14 mouse cellular contexts compared by ENCODE assay signal in the genomic region with DNA sequence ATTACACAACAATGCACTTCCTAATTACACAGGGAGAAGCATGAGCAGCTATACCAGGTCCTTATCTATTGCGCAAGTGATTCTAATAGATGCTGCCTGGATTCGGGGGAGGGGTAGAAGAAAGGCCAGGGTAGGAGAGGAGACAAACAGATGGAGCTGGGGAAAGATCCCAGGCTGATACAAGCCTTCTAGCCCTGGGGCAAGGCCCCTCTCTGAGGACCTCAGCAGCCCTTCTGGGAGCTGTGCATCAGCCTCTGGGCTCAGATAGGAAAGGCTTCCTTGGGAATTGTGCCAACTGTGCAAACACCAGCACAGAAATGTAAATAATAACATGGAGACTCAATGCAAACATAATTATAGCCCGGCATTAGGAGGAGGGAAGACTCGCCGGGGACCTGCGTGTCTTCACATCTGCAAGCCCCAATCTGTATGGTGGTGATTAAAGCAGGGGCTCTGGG.
DNase-seq lines count a peak whose midpoint lies in the region; ATAC-seq and TF ChIP-seq lines count a peak whose summit lies in the region.
"Had no signal": no experiment of that assay in that cellular context is flagged by ENCODE, and none has a peak within 500 bp of the region (broad histone marks: within the 10 kb centered on the region; RNA-seq: fewer than 3 reads in every experiment).

No protein-coding gene starts in this region.

- no peak overlapping the region for H3K9ac ChIP-seq in intestine, embryonic 15.5 days
- H3K9ac ChIP-seq in intestine, postnatal 0 days (ENCODE audit: low read depth, low read length) = no peak overlapping the region
- H3K9ac ChIP-seq in midbrain, embryonic 14.5 days (replicated peaks; ENCODE audit: low read length) = no peak overlapping the region
- H3K9ac ChIP-seq: embryonic facial prominence, embryonic 15.5 days; heart, embryonic 13.5 days had no signal

- no peaks in the 10 kb centered on the region for H3K27me3 ChIP-seq in intestine, embryonic 15.5 days (replicated peaks)
- H3K27me3 ChIP-seq in intestine, postnatal 0 days (replicated peaks; ENCODE audit: control insufficient read depth, insufficient read depth, low read length) = no peaks in the 10 kb centered on the region
- H3K27me3 ChIP-seq in hindbrain, embryonic 10.5 days (ENCODE audit: insufficient read depth, poor library complexity, severe bottlenecking) = no peaks in the 10 kb centered on the region
- H3K27me3 ChIP-seq in midbrain, embryonic 14.5 days (ENCODE audit: control insufficient read depth, insufficient read depth, low read length) = no peaks in the 10 kb centered on the region
- H3K27me3 ChIP-seq: embryonic facial prominence, embryonic 15.5 days; heart, embryonic 13.5 days had no signal

- no peak overlapping the region for H3K4me2 ChIP-seq in intestine, embryonic 15.5 days (replicated peaks)
- no peak overlapping the region for H3K4me2 ChIP-seq in intestine, postnatal 0 days (replicated peaks; ENCODE audit: low read depth)
- H3K4me2 ChIP-seq in midbrain, embryonic 14.5 days (ENCODE audit: low read length) = no peak overlapping the region
- H3K4me2 ChIP-seq: embryonic facial prominence, embryonic 15.5 days; heart, embryonic 13.5 days; liver, embryonic 11.5 days had no signal

- ATAC-seq in intestine, embryonic 15.5 days = peak; percentile 71
- ATAC-seq in intestine, postnatal 0 days = no peak
- ATAC-seq in midbrain, embryonic 14.5 days (ENCODE audit: low FRiP score, low TSS enrichment) = peak; percentile 55; the same call in 1 of the 2 replicates

- WGBS in intestine, embryonic 15.5 days = 30% methylated on average over 6 of the region's 6 CpGs
- WGBS in intestine, postnatal 0 days = 18% methylated on average over 6 of the region's 6 CpGs
- 48% methylated on average over 6 of the region's 6 CpGs for WGBS in hindbrain, embryonic 10.5 days
- WGBS in midbrain, embryonic 14.5 days = 42% methylated on average over 6 of the region's 6 CpGs

- H3K4me1 ChIP-seq in intestine, embryonic 15.5 days (replicated peaks) = peaks cover 7% of the 10 kb centered on the region
- H3K4me1 ChIP-seq in intestine, postnatal 0 days (replicated peaks; ENCODE audit: control insufficient read depth, insufficient read depth, low read length) = no peaks in the 10 kb centered on the region
- H3K4me1 ChIP-seq in hindbrain, embryonic 10.5 days (replicated peaks) = peaks cover 53% of the 10 kb centered on the region
- H3K4me1 ChIP-seq in midbrain, embryonic 14.5 days (ENCODE audit: control insufficient read depth, insufficient read depth, low read length) = peaks cover 13% of the 10 kb centered on the region

- H3K4me3 ChIP-seq in intestine, embryonic 15.5 days (replicated peaks) = no peak overlapping the region
- H3K4me3 ChIP-seq in intestine, postnatal 0 days (ENCODE audit: low read depth, low read length) = no peak overlapping the region
- no peak overlapping the region for H3K4me3 ChIP-seq in hindbrain, embryonic 10.5 days
- no peak overlapping the region for H3K4me3 ChIP-seq in midbrain, embryonic 14.5 days (replicated peaks; ENCODE audit: low read depth, low read length)
- H3K4me3 ChIP-seq: embryonic facial prominence, embryonic 15.5 days; heart, embryonic 13.5 days had no signal

- no peaks in the 10 kb centered on the region for H3K36me3 ChIP-seq in intestine, embryonic 15.5 days
- H3K36me3 ChIP-seq in intestine, postnatal 0 days (ENCODE audit: control insufficient read depth, insufficient read depth) = no peaks in the 10 kb centered on the region
- no peaks in the 10 kb centered on the region for H3K36me3 ChIP-seq in hindbrain, embryonic 10.5 days
- no peaks in the 10 kb centered on the region for H3K36me3 ChIP-seq in midbrain, embryonic 14.5 days (ENCODE audit: control insufficient read depth, insufficient read depth, low read length)
- H3K36me3 ChIP-seq: embryonic facial prominence, embryonic 15.5 days; heart, embryonic 13.5 days had no signal

- H3K27ac ChIP-seq in intestine, embryonic 15.5 days = 0 out of 2 replicates have a peak overlapping the region, but pooled peaks have one; percentile 37
- H3K27ac ChIP-seq in intestine, postnatal 0 days (ENCODE audit: low read depth, low read length) = no peak overlapping the region
- 0 out of 2 replicates have a peak overlapping the region, but pooled peaks have one; percentile 3 for H3K27ac ChIP-seq in hindbrain, embryonic 10.5 days
- peak overlapping the region; percentile 49 for H3K27ac ChIP-seq in midbrain, embryonic 14.5 days (replicated peaks; ENCODE audit: low read depth, low read length)
- H3K27ac ChIP-seq: embryonic facial prominence, embryonic 15.5 days; heart, embryonic 13.5 days had no signal

- H3K9me3 ChIP-seq in intestine, embryonic 15.5 days = no peaks in the 10 kb centered on the region
- H3K9me3 ChIP-seq in intestine, postnatal 0 days (ENCODE audit: control insufficient read depth) = no peaks in the 10 kb centered on the region
- no peaks in the 10 kb centered on the region for H3K9me3 ChIP-seq in hindbrain, embryonic 10.5 days
- no peaks in the 10 kb centered on the region for H3K9me3 ChIP-seq in midbrain, embryonic 14.5 days (ENCODE audit: control insufficient read depth, low read length)
- H3K9me3 ChIP-seq: embryonic facial prominence, embryonic 15.5 days; heart, embryonic 13.5 days had no signal

- no peak for TF ChIP-seq CTCF in intestine, postnatal 0 days (IDR thresholded peaks at IDR 0.05; ENCODE audit: low read depth)

- DNase-seq in brain, adult 2 months (ENCODE audit: low read depth, low spot score) = peak; percentile 37
- DNase-seq in hindbrain, embryonic 10.5 days (ENCODE audit: low spot score) = no peak
- peak; percentile 71 for DNase-seq in midbrain, embryonic 14.5 days
- no peak for DNase-seq in B cell, adult 2 months
- no peak for DNase-seq in left cerebral cortex, adult 11 months (ENCODE audit: low spot score)
- no peak for DNase-seq in gastrocnemius, adult 18-20 months (ENCODE audit: low spot score)
- DNase-seq: adrenal gland, postnatal 36 days; cerebellum, postnatal 14 days; kidney, postnatal 4 days had no signal

Comparison
In these comparisons a context has a peak if more than half of its experiments do, and no peak if none do; other contexts are left out.
1. DNase-seq: peak in brain, adult 2 months (single experiment) and midbrain, embryonic 14.5 days (single experiment); none in hindbrain, embryonic 10.5 days (single experiment), B cell, adult 2 months (0 of 2), left cerebral cortex, adult 11 months (single experiment) and gastrocnemius, adult 18-20 months (single experiment).